Mouse (Mus musculus): ENCODE results near the gene Fancg.

GRCm38 (mm10) chr4:43033481-43033880 lies 23.2 kb upstream of the Fancg start:
- TF ChIP-seq POLR2A (IDR thresholded peaks at IDR 0.05; ENCODE audit: borderline replicate concordance, insufficient read depth, low read length) (no peak), CTCF (IDR thresholded peaks at IDR 0.05; ENCODE audit: borderline replicate concordance, insufficient read depth, low read depth, low read length) (no peak)

All from cerebellum, adult 2 months (tissue).